Mouse (Mus musculus): ENCODE data around the gene Pou1f1.

Gene Pou1f1

DNA sequence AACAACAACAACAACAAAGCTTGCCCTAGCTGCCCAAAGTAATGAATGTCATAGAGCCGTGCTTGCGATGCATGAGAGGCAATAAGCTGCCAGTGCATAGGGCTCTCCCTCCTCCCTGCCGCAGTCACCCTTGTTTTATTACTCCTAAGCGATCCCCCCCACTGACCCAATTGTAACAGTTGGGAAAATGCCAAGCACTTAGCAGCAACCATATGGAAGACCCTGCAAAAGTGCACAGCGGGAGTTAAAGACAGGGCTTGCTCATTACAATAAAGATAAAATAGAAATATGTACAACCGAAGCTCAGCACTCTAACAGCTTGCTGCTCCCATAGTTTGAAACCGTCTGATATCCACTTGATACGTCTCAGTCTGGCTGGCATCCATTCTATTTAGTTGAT, 44.0 kb downstream of the Pou1f1 start:
- no peak for DNase-seq (ENCODE audit: low read depth, low spot score)

DNA sequence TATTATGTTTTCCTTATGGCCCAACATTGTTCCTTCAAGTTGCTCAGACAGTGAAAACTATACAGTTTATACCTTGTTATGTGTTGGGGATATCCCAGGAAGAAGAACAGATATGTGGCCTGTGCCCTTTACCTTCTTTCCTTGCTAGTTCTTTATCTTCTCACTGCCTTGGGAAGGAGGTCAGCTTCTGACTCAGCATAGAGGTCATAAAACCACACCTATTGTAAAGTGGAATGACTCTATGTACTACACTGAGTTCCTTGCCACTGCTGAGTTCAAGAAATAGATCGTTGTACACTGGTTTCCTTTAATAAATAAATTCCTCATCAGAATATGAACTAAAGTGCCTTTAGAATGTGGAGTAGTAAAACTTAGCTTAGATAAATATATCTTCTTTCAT, 44.6 kb downstream of the Pou1f1 start:
- no peak for DNase-seq (ENCODE audit: low read depth, low spot score)

DNA sequence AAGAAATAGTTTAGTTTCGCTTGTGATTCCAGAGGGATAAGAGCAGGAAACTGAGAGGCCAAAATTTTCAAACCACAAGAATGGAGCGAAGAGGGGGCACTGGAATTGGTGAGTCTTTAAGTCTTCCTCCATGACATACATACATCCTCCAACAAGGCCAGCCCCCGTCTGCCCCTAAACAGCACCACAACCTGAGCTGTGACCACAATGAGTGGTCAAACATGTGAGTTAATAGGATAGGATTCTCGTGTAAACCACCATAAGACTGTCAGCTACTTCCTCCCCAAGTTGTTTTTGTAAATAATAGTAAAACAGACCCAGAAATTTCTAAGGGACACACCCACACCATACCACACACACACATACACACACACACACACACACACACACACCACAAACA, 48.5 kb downstream of the Pou1f1 start:
- no peak for DNase-seq (ENCODE audit: low read depth, low spot score)

DNA sequence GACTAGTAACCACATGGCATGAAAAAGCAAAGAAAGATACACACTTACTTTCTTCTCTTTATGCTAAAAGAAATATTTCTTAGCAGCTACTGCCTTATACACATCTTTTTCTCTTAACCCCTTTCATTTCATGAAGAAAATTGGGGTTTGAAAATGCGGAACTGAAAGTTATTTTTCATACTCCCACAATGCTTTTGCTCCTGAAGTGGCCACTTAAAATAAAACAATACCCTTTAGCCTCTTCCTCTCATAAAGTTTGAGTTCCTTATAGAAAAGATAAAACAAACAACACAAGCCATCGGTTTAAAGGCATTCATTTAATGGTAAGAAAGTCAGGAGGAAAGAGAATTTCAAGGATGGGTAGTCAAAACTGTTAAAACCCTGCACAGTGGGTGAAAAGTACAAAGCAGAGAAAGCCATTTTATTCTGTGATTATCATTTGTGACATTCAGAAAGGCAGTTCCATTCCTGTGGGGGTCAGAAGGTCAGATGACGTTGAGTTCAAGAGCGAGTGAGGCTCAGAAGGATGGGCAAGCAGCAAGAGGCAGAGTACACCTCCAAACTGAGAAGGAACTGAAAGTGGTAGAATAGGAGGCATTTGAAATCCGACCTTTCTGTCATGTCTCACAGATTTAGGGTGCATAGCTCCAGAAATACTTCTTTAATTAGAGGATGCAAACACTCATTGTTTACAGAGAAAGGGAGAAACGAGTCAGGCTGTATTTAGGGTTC, 57.2 kb downstream of the Pou1f1 start:
- no peak for DNase-seq (ENCODE audit: low read depth, low spot score)
